Mouse (Mus musculus) forebrain, embryonic 12.5 days (tissue): ENCODE measurements around the gene Yipf2. TPM values are rescaled to one million over a fixed set of nuclear protein-coding genes. Genes with fewer than 3 reads are reported as not detected.

ENCODE experiments used
- ATAC-seq: fragments of 200-750 bp; cut with Nextera tagmentation; 2 replicates; pipeline ENCODE4 v1.8.0; 2017; ENCODE audit warnings: moderate TSS enrichment; ENCODE audit not compliant: low FRiP score
- H3K27ac ChIP-seq: fragments of 300-500 bp; sonication (generic); 2 replicates; pipeline ENCODE4 v1.5.1; 2016; ENCODE audit warnings: mild to moderate bottlenecking
- H3K27me3 ChIP-seq: fragments of 300-500 bp; sonication (generic); 2 replicates; pipeline ENCODE4 v1.6.1; 2016; ENCODE audit warnings: mild to moderate bottlenecking
- H3K36me3 ChIP-seq: fragments of 300-500 bp; sonication (generic); replicated peaks from 2 replicates; pipeline ENCODE4 v1.6.1; 2016; ENCODE audit warnings: mild to moderate bottlenecking
- H3K4me1 ChIP-seq: fragments of 300-500 bp; sonication (generic); 2 replicates; pipeline ENCODE4 v1.6.1; 2016
- H3K4me2 ChIP-seq: fragments of 300-500 bp; sonication (generic); 2 replicates; pipeline ENCODE4 v1.6.1; 2016; ENCODE audit warnings: mild to moderate bottlenecking, moderate library complexity
- H3K4me3 ChIP-seq: fragments of 300-500 bp; sonication (generic); replicated peaks from 2 replicates; pipeline ENCODE4 v1.5.1; 2016; ENCODE audit warnings: mild to moderate bottlenecking
- H3K9ac ChIP-seq: fragments of 300-500 bp; sonication (generic); 2 replicates; pipeline ENCODE4 v1.6.1; 2016; ENCODE audit warnings: mild to moderate bottlenecking
- H3K9me3 ChIP-seq: fragments of 300-500 bp; sonication (generic); 2 replicates; pipeline ENCODE4 v1.6.1; 2016
- WGBS: fragments of 180-500 bp; shearing (Covaris S2); methylation state at CpG from one replicate; pipeline ENCODE4 v1.1.7; 2016; 5-methylcytosine and 5-hydroxymethylcytosine counted together
- polyA plus RNA-seq: library from polyadenylated mRNA; unstranded; fragments of >200 nt; fragmentation: Nextera tagmentation; extraction: Ambion mirVana; gene quantifications from 2 replicates; pipeline ENCODE4 v1.2.1, GENCODE M21; 2016

Gene Yipf2
- polyA plus RNA-seq, 1 experiment from 2014 or later: 17.3 TPM

DNA sequence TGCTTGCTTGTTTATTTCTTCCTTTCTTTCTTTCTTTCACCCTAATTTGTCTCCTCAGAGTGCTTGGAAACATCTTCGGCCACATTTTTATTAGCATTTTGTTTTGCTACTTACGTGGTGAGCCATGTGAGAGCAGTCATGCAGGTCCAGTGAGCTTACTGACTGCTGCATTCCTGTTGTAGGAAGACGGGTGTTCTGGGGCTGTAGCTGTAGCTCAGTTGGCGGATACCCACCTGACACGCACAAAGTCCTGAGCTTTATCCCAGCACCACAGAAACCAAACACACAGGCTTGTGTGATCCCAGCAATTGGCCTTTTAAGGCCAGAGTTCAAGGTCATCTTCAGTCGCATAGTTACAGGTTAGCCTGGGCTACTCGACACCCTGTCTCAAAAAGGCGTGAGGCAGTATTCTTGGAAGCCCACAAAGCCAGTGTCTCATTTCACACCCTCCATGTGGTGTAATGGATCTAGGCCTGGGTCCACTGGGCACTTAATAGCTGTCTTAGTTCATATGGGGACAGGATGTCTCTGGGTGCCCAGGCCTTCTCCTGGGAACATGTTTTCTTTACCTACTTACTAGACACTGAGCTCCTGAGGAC lies 23.9 kb downstream of the Yipf2 start:
- 94% methylated on average over 8 of the region's 8 CpGs for WGBS
- Histone ChIP-seq H3K36me3 (peaks cover 48% of the 10 kb centered on the region), H3K4me2 (no peak overlapping the region)

DNA sequence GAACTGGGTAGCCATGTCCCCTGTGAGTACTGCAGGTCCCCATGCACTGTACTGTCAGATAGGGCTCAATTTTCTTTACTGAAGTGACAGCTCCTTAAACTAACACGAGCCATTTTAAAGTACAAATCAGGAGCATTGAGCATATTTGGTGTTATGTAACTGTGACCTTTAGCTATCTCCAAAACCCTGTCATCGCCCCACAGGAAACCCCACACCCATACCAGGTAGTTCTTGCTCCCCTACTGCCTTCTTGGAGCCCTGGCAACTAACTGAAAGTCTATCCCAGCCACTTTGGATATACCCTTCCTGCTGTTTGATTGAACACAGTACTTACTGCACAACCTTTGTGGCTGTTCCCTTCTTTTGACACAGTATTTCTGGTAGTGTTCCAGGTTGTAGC lies 25.6 kb downstream of the Yipf2 start:
- no peak overlapping the region for H3K27ac ChIP-seq
- no peaks in the 10 kb centered on the region for H3K4me1 ChIP-seq
- H3K4me3 ChIP-seq: no peak overlapping the region
- no peak overlapping the region for H3K9ac ChIP-seq
- H3K4me2 ChIP-seq: no peak overlapping the region
- no peak for ATAC-seq
- no peaks in the 10 kb centered on the region for H3K9me3 ChIP-seq
- no peaks in the 10 kb centered on the region for H3K27me3 ChIP-seq
- peaks cover 35% of the 10 kb centered on the region for H3K36me3 ChIP-seq
- WGBS: 92% methylated on average over 2 of the region's 2 CpGs

More for the DNA sequence above, 23.9 kb downstream of the Yipf2 start:
- H3K4me3 ChIP-seq: no peak overlapping the region
- H3K9ac ChIP-seq: no peak overlapping the region
- no peak for ATAC-seq
- no peaks in the 10 kb centered on the region for H3K9me3 ChIP-seq
- no peaks in the 10 kb centered on the region for H3K4me1 ChIP-seq
- H3K27ac ChIP-seq: no peak overlapping the region
- H3K27me3 ChIP-seq: no peaks in the 10 kb centered on the region

DNA sequence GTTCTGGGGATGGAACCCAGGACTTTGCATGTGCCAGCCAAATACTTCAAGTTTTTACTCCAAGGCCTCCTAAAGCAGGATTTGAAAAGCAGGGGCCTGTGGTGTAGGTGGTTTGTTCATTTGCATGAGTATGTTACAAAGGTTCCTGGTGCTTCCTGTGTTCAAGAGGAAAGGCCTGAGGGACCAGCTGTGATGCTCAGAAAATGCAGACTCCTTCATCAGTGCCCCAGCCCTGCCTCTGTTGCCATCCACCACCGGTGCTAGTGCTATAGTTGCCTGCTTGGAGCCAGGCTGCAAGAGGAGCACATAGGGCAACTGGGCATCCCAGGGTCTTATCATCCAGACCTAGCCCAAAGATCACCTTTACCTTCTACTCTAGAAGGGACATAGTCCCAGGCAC lies 26.1 kb downstream of the Yipf2 start:
- Histone ChIP-seq H3K27ac (no peak overlapping the region), H3K9ac (no peak overlapping the region), H3K4me2 (no peak overlapping the region), H3K4me3 (no peak overlapping the region), H3K27me3 (no peaks in the 10 kb centered on the region), H3K36me3 (peaks cover 32% of the 10 kb centered on the region), H3K9me3 (no peaks in the 10 kb centered on the region), H3K4me1 (no peaks in the 10 kb centered on the region)
- no peak for ATAC-seq
- 93% methylated on average over 1 of the region's 1 CpGs for WGBS

DNA sequence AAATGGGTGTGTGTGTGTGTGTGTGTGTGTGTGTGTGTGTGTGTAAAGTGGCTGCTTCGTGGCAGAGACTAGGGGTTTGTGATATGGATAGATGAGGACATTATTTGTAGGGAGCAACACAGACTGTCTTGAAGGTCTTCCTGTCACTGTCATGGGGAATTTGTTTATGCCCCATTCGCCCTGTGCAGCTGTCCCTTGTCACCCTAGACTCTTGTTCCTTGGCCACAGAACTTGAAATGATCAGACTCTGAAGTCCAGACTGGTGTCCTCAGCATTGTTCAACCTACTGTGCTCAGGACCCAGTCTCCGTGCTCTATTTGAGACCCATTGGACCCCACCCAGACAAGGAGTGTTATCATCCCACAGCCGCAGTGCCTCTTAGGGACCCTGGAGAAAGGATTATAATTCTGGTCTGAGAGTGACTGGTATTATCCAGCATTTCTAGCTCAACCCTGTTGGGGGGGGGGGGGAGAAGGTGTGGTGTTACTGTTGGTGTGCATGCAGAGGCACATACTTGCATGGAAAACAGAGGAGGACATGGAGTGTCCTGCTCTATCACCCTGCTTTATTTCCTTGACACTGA lies 27.5 kb downstream of the Yipf2 start:
- Histone ChIP-seq H3K36me3 (peaks cover 25% of the 10 kb centered on the region), H3K27me3 (no peaks in the 10 kb centered on the region), H3K4me2 (no peak overlapping the region), H3K4me3 (no peak overlapping the region), H3K27ac (no peak overlapping the region), H3K4me1 (no peaks in the 10 kb centered on the region), H3K9ac (no peak overlapping the region), H3K9me3 (no peaks in the 10 kb centered on the region)
- ATAC-seq: no peak
- WGBS: 90% methylated on average over 4 of the region's 4 CpGs

DNA sequence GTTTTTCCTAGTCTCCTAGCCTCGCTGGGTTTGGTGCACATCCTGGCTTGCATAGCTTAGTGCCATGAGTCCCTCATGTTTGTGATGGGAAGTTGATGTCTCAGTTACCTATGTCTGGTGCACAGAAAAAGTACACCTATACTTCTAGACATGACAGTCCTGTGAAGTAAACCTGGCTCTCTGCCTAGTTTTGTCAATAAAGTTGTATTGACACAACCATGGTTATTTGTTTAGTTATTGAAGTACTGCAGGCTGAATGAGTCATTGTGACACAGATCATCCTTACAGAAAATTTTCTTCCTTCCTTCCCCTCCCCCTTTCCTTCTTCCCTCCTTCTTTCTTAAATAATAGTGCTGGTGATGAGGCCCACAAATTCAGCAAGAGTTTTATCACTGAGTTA lies 28.2 kb downstream of the Yipf2 start:
- no peak overlapping the region for H3K4me2 ChIP-seq
- H3K9me3 ChIP-seq: no peaks in the 10 kb centered on the region
- no peak overlapping the region for H3K9ac ChIP-seq
- H3K27me3 ChIP-seq: no peaks in the 10 kb centered on the region
- 83% methylated on average over 1 of the region's 1 CpGs for WGBS
- H3K4me1 ChIP-seq: no peaks in the 10 kb centered on the region
- H3K36me3 ChIP-seq: peaks cover 18% of the 10 kb centered on the region
- H3K4me3 ChIP-seq: no peak overlapping the region
- no peak for ATAC-seq
- no peak overlapping the region for H3K27ac ChIP-seq

DNA sequence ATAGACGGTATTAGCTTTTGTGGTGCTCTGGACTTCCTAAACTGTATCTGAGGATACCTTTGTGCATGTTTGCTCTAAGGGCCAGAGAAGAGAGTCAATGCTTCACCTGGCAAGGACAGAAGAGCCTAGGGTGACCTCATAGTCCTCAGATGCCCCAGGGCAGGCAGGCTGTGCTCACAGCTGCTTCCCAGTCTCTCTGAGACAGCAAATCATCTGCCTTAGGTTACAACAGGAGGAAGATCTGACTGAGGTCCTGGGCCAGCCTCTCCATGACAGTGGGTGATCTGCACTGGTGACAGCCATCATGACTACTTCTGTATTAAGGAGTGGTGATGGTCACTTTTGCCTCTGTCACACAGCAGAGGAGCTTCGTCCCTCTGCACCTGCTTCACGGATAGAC lies 33.5 kb downstream of the Yipf2 start:
- H3K4me2 ChIP-seq: no peak overlapping the region
- H3K27ac ChIP-seq: 0 out of 2 replicates have a peak overlapping the region, but pooled peaks have one; percentile 5
- H3K9ac ChIP-seq: no peak overlapping the region
- no peaks in the 10 kb centered on the region for H3K9me3 ChIP-seq
- H3K36me3 ChIP-seq: peaks cover 30% of the 10 kb centered on the region
- H3K27me3 ChIP-seq: no peaks in the 10 kb centered on the region
- no peak for ATAC-seq
- H3K4me1 ChIP-seq: peaks cover 7% of the 10 kb centered on the region
- no peak overlapping the region for H3K4me3 ChIP-seq
- 96% methylated on average over 3 of the region's 3 CpGs for WGBS

DNA sequence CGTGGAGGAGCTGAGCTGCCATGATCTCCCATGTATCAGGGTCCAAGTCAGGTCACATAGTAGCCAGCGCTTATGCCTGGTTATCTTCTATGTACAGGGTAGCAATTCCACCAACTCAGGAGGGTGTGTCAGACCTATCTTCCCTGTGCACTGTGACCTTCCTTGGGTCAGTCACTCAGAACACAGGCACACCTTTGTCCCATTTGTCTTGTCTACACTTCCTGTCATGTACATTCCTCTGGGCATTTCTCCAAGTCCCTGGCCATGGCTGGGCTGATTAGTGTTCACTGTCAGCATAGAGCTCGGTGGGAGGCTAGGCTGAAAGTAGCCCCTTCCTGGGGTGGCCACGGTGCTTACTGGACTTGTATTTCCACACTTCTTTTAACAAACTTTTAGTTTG lies 34.3 kb downstream of the Yipf2 start:
- Histone ChIP-seq H3K4me3 (no peak overlapping the region), H3K9ac (no peak overlapping the region), H3K4me2 (no peak overlapping the region), H3K36me3 (peaks cover 34% of the 10 kb centered on the region), H3K27ac (no peak overlapping the region), H3K9me3 (no peaks in the 10 kb centered on the region), H3K4me1 (peaks cover 7% of the 10 kb centered on the region), H3K27me3 (no peaks in the 10 kb centered on the region)
- WGBS: 90% methylated on average over 4 of the region's 4 CpGs
- ATAC-seq: no peak

DNA sequence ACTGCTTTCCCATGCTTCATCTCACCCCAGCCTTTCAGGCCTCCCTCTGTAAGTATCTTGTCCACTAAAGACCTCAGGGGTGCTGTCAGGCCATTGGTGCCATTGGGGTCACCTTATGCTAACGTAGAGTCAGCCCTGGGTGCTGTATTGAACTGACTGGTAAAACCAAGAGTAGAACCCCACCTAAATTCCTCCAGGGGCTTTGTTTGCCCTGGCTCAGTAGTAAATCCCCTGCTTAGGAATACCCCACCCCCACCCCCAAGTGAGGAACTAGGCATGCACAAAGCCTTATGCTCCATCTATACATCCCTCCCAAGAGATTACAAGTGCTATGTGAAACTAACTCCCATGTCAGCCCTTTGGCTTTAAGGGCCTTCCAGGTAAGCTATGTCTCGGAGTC lies 35.1 kb downstream of the Yipf2 start:
- 91% methylated on average over 2 of the region's 2 CpGs for WGBS
- no peak overlapping the region for H3K4me3 ChIP-seq
- ATAC-seq: no peak
- no peaks in the 10 kb centered on the region for H3K9me3 ChIP-seq
- H3K27me3 ChIP-seq: no peaks in the 10 kb centered on the region
- peaks cover 7% of the 10 kb centered on the region for H3K4me1 ChIP-seq
- no peak overlapping the region for H3K27ac ChIP-seq
- H3K9ac ChIP-seq: no peak overlapping the region
- no peak overlapping the region for H3K4me2 ChIP-seq
- H3K36me3 ChIP-seq: peaks cover 34% of the 10 kb centered on the region

DNA sequence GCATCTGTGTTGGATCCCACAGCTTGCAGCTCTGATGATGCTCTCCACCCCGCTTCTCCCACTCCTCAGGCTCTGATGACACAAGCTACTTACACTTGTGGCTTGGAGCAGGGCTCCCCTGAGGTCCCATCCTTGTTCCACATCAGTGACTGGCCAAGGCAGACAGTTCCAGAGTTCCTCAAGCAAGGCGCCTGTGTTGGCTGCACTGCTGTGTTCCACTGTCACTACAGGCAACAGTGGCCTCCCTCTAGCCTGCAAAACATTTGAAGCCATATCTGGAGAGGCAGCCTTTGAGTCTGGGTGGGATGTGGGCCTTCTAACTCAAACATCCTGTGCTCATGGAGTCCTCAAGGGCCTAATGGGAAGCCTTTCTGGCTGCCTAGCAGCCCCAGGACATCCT lies 35.6 kb downstream of the Yipf2 start:
- 92% methylated on average over 2 of the region's 2 CpGs for WGBS
- Histone ChIP-seq H3K4me2 (no peak overlapping the region), H3K27me3 (no peaks in the 10 kb centered on the region), H3K9me3 (no peaks in the 10 kb centered on the region), H3K4me1 (peaks cover 7% of the 10 kb centered on the region), H3K4me3 (no peak overlapping the region), H3K9ac (no peak overlapping the region), H3K27ac (no peak overlapping the region), H3K36me3 (peaks cover 34% of the 10 kb centered on the region)
- ATAC-seq: no peak

DNA sequence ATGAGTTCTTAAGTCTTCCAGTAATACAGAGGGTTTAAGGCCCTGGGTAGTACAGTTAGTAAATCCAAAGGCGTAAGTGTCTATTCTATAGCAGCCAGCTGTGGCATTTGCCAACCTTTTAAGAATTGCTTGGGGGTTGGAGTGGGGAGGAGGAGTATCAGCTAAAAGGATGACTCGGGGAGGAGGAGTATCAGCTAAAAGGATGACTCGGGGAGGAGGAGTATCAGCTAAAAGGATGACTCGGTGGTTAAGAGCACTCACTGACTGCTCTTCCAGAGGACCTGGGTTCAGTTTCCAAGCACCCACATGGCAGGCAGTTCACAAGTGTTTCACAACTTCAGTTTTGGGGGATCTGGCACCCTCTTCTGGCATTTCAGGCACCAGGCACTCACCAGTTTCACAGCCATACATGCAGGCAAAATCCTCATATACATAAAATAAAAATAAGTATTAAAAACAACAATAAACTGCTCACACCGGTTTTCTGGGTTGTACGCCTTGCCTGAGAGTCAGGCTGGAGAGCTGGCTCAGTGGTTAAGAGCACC lies 37.4 kb downstream of the Yipf2 start:
- Histone ChIP-seq H3K36me3 (peaks cover 37% of the 10 kb centered on the region), H3K4me1 (peaks cover 7% of the 10 kb centered on the region), H3K27me3 (no peaks in the 10 kb centered on the region), H3K9me3 (no peaks in the 10 kb centered on the region), H3K4me3 (no peak overlapping the region), H3K9ac (no peak overlapping the region), H3K4me2 (no peak overlapping the region), H3K27ac (no peak overlapping the region)
- no peak for ATAC-seq
- 86% methylated on average over 6 of the region's 6 CpGs for WGBS

DNA sequence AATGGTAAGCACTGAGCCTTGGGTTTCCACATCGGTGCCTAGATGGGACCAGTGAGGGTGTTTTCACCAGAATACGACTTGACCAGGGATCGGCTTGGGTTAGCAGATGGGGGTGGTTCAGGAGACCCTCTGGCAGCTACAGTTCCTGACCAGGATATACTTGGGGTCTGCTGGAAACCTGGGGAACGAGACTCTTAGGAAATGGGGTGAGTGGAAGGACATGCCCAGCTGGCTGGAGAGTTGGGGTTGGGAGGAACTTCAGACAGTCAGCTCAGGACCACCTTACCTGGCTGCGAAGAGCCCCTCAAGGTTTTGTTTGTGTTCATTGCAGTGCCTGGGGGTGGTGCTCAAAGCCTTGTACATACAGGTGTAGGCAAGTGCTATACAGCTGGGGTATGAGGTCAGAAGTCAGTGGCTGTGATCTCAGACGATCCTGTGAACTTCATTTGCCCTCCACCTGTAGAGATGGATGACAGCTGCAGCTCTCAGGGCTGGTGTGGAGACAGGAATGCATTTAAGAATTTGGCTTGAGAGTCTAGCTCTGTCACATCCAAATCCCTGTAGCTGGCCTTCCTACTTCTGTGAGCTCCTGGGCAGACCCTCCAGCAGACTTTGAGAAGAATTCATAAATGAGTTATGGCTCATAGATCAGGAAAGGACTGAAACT lies 38.9 kb downstream of the Yipf2 start:
- 91% methylated on average over 6 of the region's 6 CpGs for WGBS
- H3K36me3 ChIP-seq: peaks cover 38% of the 10 kb centered on the region
- no peaks in the 10 kb centered on the region for H3K27me3 ChIP-seq
- no peak overlapping the region for H3K9ac ChIP-seq
- no peak overlapping the region for H3K4me3 ChIP-seq
- H3K4me1 ChIP-seq: peaks cover 13% of the 10 kb centered on the region
- ATAC-seq: no peak
- H3K9me3 ChIP-seq: no peaks in the 10 kb centered on the region
- no peak overlapping the region for H3K27ac ChIP-seq
- no peak overlapping the region for H3K4me2 ChIP-seq

DNA sequence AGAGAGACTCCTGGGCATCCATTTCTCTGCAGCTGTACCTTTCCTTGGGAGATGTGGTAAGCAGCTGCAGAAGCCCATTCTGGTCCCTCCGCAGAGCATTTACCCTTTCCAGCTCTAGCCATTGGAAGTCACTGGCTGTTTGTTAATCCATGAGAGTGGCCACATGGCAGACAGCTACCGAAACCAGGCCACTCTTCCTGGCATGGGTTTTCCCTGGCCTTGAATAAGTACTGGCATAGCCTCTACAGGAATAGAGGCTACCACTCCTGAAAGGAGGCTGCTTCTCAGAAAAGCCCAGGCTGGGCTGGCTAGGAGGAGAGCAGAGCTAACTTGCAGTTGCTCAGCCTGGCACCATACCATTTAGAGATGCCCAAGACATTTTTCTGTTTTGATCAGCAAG lies 41.6 kb downstream of the Yipf2 start:
- peaks cover 23% of the 10 kb centered on the region for H3K36me3 ChIP-seq
- no peak overlapping the region for H3K27ac ChIP-seq
- H3K27me3 ChIP-seq: no peaks in the 10 kb centered on the region
- H3K9me3 ChIP-seq: no peaks in the 10 kb centered on the region
- H3K9ac ChIP-seq: no peak overlapping the region
- peaks cover 15% of the 10 kb centered on the region for H3K4me1 ChIP-seq
- H3K4me2 ChIP-seq: no peak overlapping the region
- 94% methylated on average over 2 of the region's 2 CpGs for WGBS
- H3K4me3 ChIP-seq: no peak overlapping the region
- ATAC-seq: no peak
